Mouse (Mus musculus): ENCODE measurements at regions not wholly inside any gene's neighbourhood (a gene's known extent, or its start where the extent isn't known, plus 50 kb on each side); places are given as distances from the start of the nearest gene placed in this dataset.

DNA sequence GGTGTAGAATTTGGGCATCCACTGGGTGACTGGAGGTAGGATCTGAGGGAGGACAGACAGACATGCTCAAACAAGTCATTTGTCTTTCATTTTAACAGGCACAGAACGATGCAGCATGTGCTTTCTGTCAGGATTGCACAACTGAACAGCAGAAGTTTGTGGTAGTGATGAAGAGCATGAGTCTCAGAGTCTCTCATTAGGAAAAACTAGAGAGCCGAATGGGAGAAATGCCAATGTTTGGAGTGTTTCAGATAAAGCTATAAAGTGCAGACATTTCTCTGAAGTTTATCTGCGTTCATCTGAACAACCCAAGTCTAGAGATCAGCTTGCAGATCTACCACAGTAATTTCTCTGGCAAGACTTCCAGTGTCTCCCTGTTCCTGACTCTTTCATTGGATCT lies 684.0 kb upstream of the 4930412O13Rik start:
- 69% methylated on average over 3 of the region's 3 CpGs for WGBS
- Histone ChIP-seq H3K9me3 (no peaks in the 10 kb centered on the region), H3K27ac (no peak overlapping the region), H3K4me1 (no peaks in the 10 kb centered on the region), H3K27me3 (no peaks in the 10 kb centered on the region), H3K9ac (no peak overlapping the region), H3K36me3 (no peaks in the 10 kb centered on the region), H3K4me3 (no peak overlapping the region), H3K4me2 (replicated peaks) (no peak overlapping the region)
- no peak for ATAC-seq (ENCODE audit: low FRiP score, low read depth)

GRCm38 (mm10) chr2:9207963-9208362 lies 673.1 kb upstream of the 4930412O13Rik start:
- no peak for ATAC-seq (ENCODE audit: low FRiP score, low read depth)
- H3K36me3 ChIP-seq: no peaks in the 10 kb centered on the region
- no peaks in the 10 kb centered on the region for H3K9me3 ChIP-seq
- no peaks in the 10 kb centered on the region for H3K27me3 ChIP-seq
- no peak overlapping the region for H3K4me3 ChIP-seq
- H3K4me2 ChIP-seq (replicated peaks): no peak overlapping the region
- no peak overlapping the region for H3K27ac ChIP-seq
- WGBS: 73% methylated on average over 4 of the region's 4 CpGs
- no peak overlapping the region for H3K9ac ChIP-seq
- H3K4me1 ChIP-seq: no peaks in the 10 kb centered on the region

Data from limb, embryonic 13.5 days (tissue).